Mouse (Mus musculus): ENCODE results near the gene Ankrd11.

Ankrd11 gene

GRCm38 (mm10) chr8:122924091-122924490 is 118.0 kb downstream of the Ankrd11 start:
- DNase-seq: no peak

DNA sequence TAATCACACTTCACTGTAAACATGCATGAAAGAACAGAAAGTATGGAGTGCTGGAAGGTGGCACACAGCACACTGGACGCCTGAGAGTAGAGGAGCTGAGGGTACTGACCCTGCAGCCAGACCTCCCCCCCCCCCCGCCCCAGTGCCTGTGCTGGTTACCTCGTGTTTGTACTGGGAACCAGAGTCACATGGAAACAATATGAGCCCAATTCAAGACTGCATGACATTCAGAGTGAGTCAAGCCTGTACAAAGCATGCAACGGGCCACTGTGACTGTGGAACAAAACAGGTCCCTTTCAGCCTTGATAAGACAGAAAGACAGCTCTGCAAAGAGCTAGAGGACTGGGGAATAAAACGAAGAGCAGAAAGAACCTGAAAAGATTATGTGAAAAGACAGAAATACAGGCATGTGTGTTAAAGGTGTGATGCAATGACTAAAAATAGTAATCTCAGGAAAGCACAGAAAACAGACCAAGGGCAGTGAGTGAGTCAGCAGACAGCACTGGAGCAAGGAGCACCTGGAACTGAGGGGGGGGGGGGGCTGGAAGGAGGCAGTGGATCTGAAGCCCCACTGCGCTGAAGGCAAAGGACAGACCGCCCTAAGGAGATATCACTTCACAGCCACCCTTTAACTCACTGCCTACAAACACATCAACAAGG is 118.5 kb downstream of the Ankrd11 start:
- no peak for DNase-seq

DNA sequence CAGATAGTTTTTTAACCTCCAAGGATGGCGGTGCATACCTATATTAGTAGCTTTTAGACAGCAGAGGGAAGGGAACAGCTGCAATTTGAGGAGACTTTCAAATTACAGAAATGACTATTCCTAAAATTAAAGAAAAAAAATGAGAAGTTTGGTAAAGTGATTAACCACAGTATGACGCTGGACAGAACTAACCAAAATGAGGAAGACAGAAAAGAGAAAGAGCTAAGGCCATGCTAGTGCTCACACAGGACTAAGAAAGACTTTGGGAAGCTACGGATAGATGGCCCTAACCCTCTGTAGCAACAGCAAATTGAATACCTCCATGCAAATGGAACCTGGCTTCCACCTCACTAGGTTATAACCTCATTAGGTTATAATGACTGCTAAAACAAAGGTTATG is 119.1 kb downstream of the Ankrd11 start:
- DNase-seq: no peak

DNA sequence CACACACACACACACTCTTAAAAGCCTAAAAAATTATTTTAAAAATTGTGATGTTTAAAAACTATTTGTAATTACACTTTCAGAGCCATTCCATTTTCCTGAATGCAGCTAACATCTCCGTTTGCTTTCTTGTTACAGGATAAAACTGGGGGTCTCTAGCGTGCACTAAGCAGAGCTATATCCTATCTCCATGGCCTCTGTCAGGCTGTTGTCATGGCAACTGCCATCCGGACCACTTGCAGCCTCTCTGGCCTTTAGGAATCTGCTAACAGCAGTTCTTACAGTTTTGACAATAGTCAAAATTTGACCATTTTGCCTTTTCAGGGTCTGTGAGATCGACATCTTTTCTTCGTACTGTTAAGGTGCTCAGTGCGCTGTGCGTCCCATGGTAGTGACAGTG is 121.2 kb downstream of the Ankrd11 start:
- DNase-seq: no peak

- DNase-seq: no peak
Measured at GRCm38 (mm10) chr8:122918438-122919107, 123.5 kb downstream of the Ankrd11 start.

DNA sequence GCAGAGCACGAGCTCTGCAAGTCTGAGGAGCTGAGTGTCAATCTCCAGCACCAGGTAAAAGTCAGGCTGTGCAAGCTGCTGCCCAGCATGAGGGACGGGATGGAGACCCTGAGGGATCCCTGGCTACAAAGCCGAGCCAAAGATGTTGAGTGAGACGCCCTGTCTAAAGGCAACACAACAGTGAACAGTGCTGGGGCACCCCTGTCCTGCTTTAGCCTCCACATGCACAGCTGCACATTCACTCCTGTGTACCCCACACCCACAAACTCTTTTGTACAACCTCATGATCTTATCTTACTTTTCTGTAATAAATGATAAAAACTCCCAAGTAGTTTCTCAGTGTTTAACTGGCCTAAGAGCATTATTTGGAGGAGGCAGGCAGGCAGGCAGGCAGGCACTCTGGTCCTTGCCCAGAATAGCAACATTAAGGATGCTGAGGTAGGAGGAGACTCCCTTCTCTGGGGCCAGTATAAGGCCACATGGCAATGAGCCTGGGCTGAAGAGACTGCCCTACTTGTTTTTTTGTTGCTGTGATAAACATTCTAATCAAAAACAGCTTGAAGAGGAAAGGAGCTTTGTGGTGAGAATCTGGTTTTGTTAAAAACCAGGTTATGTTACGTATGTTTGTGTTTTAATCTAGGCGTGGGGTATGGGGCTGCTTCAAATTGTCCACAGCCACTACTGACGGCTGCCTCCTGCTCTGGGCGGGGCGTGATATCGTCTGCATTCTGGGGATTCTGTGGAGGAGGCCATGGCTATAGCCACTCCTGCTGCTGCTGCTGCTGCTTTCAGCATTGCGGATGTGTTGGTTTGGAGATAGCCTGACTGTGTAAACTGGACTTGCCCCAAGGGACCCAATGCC is 124.3 kb downstream of the Ankrd11 start:
- peak in 1 of 2 experiments; percentile 19 for DNase-seq

GRCm38 (mm10) chr8:122916766-122917165 is 125.3 kb downstream of the Ankrd11 start:
- no peak for DNase-seq

DNA sequence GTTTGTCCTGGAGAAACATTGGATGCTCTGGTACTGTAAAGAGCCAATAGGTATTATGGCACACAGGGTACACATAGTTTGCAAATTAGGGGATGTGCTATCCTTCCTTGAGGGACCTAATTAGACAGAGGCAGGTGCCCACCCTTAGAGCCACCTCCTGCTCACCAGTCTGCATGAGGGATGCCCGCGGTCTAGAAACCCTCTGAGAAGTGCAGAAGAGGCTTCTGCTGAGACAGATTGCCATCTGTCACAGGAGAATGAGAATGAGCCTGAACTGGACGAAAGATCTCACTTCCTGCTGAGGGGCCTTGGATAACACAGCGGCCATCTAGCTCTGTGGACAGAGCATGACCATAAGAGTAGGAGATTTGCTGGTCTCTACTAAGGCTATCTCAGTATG is 129.2 kb downstream of the Ankrd11 start:
- DNase-seq: no peak

DNA sequence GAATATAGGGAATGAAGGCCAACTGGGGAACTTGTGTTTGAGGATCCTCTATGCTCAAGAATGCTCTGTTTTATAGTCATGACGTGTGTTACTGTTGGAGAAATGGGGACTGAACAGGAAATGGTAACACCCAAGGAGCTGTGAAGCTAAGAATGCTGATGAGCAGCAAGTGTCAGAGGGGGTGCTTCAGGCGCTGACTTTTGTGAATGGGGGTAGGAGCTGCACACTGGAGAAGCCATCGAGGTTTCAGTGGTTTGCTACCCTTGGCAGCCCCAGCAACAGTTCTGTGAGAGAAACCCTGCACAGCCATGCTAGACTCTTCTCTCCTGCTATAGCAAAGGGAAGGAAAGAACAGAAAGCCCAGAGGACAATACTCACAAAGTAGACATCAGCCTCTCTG is 129.9 kb downstream of the Ankrd11 start:
- DNase-seq: no peak

GRCm38 (mm10) chr8:122906463-122907021 is 135.5 kb downstream of the Ankrd11 start:
- DNase-seq: peak; percentile 91 to 92

GRCm38 (mm10) chr8:122905346-122905745 is 136.7 kb downstream of the Ankrd11 start:
- peak; percentile 17 to 50 for DNase-seq

DNA sequence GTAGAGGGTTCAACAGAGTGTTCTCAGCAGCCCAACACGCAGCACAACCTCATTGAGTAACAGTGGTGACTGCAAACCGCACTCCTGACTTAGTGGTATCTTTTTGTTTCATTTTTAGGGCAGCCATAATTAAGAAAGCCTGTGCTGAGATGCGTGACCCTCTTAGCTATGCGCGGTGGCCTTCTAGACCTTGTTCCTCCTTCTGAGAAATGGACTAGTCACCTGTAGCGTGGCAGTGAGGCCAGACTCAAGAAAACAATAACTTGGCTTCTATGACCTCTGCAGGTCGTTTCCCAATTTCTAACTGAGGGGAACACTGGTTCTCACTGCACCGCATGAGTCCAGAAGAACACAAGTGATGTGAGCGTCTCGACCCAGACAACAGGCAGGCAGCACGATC is 137.6 kb downstream of the Ankrd11 start:
- no peak for DNase-seq

DNA sequence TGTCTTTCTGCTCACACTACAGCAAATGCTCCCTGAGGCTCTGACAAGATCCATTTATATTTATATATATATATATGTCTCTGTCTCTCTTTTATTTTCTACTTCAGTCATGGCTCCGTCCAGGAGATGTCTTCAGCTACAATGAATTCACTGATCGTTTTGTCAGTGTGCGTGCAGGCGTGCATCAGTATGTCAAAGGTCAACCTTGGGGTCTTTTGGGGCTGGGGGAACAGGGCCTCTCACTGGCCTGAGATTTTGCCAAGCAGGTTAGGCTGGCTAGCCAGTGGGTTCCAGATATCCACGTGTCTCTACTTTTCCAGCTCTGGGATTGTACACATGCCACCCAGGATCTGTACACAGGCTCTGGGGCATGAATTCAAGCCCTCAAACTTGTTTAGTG is 139.1 kb downstream of the Ankrd11 start:
- no peak for DNase-seq

GRCm38 (mm10) chr8:122902581-122902980 is 139.5 kb downstream of the Ankrd11 start:
- no peak for DNase-seq

DNA sequence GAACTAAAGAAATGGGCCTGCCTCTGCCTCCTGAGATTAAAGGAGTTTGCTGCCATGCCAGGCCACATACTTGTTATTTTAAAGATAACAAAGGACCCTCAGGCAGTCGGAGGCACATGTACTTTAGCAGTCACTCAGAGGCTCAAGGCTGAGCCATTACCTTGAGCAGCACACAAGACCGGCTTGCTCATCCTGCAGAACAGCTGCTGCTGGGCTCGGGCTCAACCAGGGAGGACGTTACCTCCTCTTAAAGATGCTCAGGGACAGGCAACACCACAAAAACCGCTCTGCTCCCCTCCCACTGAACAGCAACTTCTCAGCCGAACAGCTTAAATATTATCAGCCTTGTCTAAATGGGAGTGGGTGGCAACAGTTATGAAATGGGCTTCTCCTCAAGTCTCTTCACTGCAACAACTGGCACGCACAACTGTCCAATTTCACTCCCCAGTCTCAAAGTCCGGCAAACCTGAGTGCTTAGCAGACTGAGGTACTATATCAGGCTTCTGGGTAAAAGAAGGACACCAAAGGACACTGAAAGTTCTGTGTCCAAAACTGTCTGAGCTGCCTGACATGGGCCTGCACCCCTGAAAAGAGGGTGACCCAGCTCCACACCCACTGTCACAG is 140.1 kb downstream of the Ankrd11 start:
- DNase-seq: peak in 1 of 2 experiments; percentile 20

DNA sequence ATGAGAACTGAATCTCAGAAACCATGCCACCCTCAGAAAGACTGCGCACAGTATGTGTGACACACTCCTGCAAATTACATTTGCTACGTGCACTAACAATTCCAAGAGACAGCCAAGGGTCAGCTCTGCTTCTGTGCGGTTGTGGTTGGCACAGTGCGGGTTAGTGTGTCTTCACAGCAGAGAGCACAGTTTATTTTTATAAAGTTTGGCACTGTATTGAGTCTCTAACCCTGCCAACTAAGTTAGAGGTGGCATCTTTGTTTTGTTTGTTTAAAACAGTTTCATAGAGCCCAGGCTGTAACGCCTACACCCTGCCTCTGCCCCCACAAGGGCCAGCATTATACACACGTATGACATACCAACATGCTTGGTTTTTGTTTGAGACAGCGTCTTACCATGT is 140.6 kb downstream of the Ankrd11 start:
- DNase-seq: no peak

DNA sequence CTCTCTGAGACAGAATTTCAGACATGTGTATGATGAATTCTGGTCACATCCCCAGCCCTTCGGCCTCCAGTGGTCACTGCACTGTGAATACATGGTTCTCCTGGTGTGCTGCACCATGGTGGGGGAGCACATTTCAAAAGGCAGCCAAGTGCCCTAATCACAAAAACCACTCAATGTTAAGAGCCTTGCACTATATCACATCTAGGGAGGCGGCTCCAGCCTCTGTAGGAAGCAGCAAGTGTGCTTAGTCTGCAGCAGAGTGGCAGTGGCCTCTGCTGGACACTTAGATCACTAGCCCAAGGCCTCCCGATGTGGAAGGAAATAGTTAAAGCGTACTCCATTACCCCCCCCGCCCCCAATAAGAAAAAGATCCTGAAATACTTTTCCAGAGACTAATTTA is 143.0 kb downstream of the Ankrd11 start:
- no peak for DNase-seq

DNA sequence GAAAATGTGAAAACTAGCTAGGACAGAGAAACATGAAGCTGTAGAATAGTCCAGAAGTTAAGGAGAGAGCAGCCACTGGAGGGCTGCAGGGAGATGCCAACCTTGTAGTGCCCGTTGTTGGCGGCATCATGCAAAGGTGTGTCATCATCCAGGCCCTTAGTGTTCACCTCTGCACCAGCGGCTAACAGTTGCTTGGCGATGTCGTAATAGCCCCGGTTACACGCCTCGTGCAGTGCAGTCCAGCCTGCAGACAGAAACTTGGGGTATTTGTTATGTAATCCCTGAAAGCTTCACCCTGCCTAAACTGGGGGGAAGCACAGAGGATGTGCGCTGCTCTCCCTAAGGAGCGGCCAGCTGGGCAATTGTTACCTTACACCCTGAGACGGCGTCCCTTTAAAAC is 143.6 kb downstream of the Ankrd11 start:
- DNase-seq: no peak

DNA sequence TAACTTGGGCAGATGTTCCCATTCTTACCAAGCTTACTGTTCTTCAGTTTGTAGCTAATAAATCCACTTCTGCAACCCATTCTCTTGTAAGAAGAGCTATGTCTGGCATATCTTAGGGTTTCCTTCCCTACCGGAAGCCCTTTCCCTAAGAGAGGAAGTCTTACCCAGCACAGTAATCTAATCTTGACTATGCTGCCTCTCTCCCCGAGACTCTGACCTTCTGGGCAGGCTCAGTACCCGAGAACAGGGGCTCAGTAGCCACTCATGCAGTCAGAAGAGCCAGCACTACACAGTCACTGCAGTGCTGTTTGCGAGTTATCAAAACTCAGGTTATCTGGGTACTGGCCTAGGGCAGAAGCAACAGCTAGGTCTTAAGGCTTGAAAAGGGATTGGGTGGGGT is 144.1 kb downstream of the Ankrd11 start:
- no peak for DNase-seq

DNA sequence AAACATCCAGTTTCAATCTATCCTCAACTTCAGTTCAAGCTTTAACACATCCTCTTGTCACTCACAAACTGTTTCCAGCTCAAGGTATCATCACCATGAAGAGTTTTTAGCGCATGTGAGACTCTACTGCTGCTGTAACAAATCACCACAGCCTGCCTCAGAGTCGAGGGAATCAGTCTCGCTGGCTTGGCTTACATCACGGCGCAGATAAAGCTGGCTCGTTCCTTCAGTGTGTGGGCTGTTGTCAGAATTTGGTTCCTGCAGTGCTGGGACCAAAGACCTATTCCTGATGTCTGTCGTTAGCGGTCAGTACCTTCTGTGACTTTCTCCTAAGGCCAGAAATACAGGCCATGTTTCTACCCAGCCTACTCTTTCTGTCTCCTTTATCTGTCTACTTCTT is 144.9 kb downstream of the Ankrd11 start:
- no peak for DNase-seq

- no peak for DNase-seq
Measured at GRCm38 (mm10) chr8:122896317-122896716, 145.8 kb downstream of the Ankrd11 start.

DNA sequence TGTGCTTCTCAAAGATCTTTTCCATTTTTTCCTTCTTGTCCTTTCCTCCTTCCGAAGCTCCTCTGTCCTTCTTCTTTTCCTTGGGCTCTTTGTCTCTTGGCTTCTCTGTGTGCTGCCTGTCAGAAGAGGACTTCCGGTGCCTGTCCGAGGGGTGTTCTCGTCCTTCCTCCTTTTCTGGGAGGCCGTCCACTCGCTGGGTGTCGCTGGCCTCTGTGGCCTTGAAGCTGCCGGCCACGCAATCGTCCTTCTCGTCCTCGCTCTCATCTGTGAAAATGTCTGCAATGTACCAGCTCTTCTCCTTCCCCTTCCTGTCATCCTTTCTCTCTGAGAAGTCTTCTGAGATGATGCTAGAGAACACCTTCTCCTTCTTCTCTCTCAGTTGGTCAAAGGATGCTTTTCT is 148.6 kb downstream of the Ankrd11 start:
- no peak for DNase-seq

DNA sequence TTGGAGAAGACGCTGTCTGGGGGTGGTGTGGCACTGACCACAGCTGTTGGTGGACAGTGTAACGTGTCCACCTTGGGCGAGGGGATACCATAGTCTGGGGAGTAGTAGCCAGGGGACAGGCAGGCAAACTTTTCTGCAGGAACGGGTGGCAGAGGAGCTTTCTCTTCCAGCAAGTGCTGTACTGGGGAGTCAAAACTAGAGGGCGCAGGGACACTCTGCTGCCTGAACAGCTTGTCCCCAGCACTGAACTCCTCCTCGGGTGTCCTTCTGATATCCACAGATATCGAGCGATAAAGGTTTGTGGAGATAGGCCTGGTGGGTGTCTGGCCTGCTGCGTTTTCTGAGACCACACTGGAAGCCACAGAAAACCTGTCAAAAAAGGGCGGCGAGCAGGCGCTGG is 150.6 kb downstream of the Ankrd11 start:
- DNase-seq: no peak

Data from kidney, adult 8-10 months (tissue).